Mouse (Mus musculus) midbrain, embryonic 16.5 days (tissue): ENCODE measurements around the gene Akt2. TPM values are rescaled to one million over a fixed set of nuclear protein-coding genes. Genes with fewer than 3 reads are reported as not detected.

Source experiments
- ATAC-seq: fragments of 200-750 bp; cut with Nextera tagmentation; 2 replicates; pipeline ENCODE4 v1.8.0; 2017; ENCODE audit warnings: moderate TSS enrichment
- H3K27ac ChIP-seq: fragments of 300-500 bp; sonication (generic); 2 replicates; pipeline ENCODE4 v1.5.1; 2014; ENCODE audit warnings: mild to moderate bottlenecking, low read length, mixed read lengths
- H3K27me3 ChIP-seq: fragments of 300-500 bp; sonication (generic); 2 replicates; pipeline ENCODE4 v1.6.1; 2014; ENCODE audit warnings: low read depth, low read length, mixed read lengths; ENCODE audit not compliant: control insufficient read depth, insufficient read depth
- H3K36me3 ChIP-seq: fragments of 300-500 bp; sonication (generic); 2 replicates; pipeline ENCODE4 v1.6.1; 2014; ENCODE audit warnings: mild to moderate bottlenecking, low read length, moderate library complexity, mixed read lengths; ENCODE audit not compliant: control insufficient read depth, insufficient read depth
- H3K4me1 ChIP-seq: fragments of 300-500 bp; sonication (generic); 2 replicates; pipeline ENCODE4 v1.6.1; 2014; ENCODE audit warnings: mild to moderate bottlenecking, low read length, mixed read lengths; ENCODE audit not compliant: control insufficient read depth, insufficient read depth
- H3K4me2 ChIP-seq: fragments of 300-500 bp; sonication (generic); 2 replicates; pipeline ENCODE4 v1.6.1; 2014; ENCODE audit warnings: mild to moderate bottlenecking, low read length, mixed read lengths
- H3K4me3 ChIP-seq: fragments of 300-500 bp; sonication (generic); 2 replicates; pipeline ENCODE4 v1.5.1; 2014; ENCODE audit warnings: low read depth, mild to moderate bottlenecking, low read length, moderate library complexity, mixed read lengths
- H3K9ac ChIP-seq: fragments of 300-500 bp; sonication (generic); 2 replicates; pipeline ENCODE4 v1.6.1; 2014; ENCODE audit warnings: low read depth, low read length, mixed read lengths
- H3K9me3 ChIP-seq: fragments of 300-500 bp; sonication (generic); replicated peaks from 2 replicates; pipeline ENCODE4 v1.6.1; 2014; ENCODE audit warnings: mild to moderate bottlenecking, low read length, mixed read lengths; ENCODE audit not compliant: control insufficient read depth, poor library complexity, severe bottlenecking
- WGBS: fragments of 180-500 bp; shearing (Covaris S2); extraction: QIAGEN DNeasy Blood & Tissue Kit; methylation state at CpG from one replicate; pipeline ENCODE4 v1.1.7; 2014; 5-methylcytosine and 5-hydroxymethylcytosine counted together
- polyA plus RNA-seq: library from polyadenylated mRNA; unstranded; fragments of >200 nt; fragmentation: Nextera tagmentation; extraction: Ambion mirVana; gene quantifications from 2 replicates; pipeline ENCODE4 v1.2.1, GENCODE M21; 2015

The Akt2 gene
- polyA plus RNA-seq, 1 experiment from 2014 or later: 49.9 TPM

DNA sequence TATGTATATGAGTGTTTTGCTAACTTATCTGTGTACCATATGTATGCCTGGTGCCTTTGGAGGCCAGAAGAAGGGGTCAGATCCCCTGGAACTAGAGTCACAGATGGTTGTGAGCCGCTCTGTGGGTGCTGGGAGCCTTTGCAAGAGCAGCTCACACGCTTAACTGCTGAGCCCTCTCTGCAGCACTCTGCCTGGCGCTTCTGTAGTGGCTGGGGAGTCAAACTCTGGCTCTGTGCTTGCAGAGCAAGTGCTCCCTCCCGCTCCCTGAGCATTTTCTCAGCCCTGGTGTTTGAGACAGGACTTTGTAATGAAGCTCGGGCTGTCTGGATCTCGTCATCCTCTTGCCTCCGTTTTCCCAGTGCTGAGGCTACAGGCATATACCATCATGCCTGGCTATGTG, 6.7 kb downstream of the Akt2 start:
- no peak overlapping the region for H3K9ac ChIP-seq
- no peak overlapping the region for H3K4me3 ChIP-seq
- no peak for ATAC-seq
- no peaks in the 10 kb centered on the region for H3K9me3 ChIP-seq
- 88% methylated on average over 7 of the region's 7 CpGs for WGBS
- no peaks in the 10 kb centered on the region for H3K27me3 ChIP-seq
- H3K4me2 ChIP-seq: no peak overlapping the region
- H3K36me3 ChIP-seq: no peaks in the 10 kb centered on the region
- peaks cover 10% of the 10 kb centered on the region for H3K4me1 ChIP-seq
- H3K27ac ChIP-seq: no peak overlapping the region

DNA sequence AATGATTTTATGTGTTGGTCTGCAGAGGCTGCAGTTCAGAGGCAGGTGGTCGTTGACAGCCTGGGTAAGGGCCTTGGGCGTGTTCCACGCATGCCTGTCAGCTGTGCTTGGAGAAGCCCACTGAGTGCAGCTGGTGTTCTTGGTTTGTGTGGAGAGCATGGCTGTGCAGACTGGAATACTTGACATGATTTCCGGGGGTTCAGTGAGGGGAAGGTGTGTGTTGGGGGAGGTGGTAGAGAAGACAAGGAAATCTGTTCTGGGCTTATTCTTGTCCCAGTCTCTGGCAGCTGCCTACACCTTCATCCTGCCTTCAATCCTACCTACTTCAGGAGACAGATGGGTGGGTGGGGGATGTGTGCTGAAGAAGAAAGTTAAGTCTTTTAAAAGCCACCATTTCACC, 10.3 kb downstream of the Akt2 start:
- H3K9me3 ChIP-seq: no peaks in the 10 kb centered on the region
- no peak overlapping the region for H3K4me3 ChIP-seq
- no peaks in the 10 kb centered on the region for H3K27me3 ChIP-seq
- H3K4me2 ChIP-seq: no peak overlapping the region
- H3K27ac ChIP-seq: no peak overlapping the region
- H3K36me3 ChIP-seq: no peaks in the 10 kb centered on the region
- WGBS: 69% methylated on average over 4 of the region's 4 CpGs
- H3K9ac ChIP-seq: no peak overlapping the region
- no peak for ATAC-seq
- peaks cover 2% of the 10 kb centered on the region for H3K4me1 ChIP-seq

DNA sequence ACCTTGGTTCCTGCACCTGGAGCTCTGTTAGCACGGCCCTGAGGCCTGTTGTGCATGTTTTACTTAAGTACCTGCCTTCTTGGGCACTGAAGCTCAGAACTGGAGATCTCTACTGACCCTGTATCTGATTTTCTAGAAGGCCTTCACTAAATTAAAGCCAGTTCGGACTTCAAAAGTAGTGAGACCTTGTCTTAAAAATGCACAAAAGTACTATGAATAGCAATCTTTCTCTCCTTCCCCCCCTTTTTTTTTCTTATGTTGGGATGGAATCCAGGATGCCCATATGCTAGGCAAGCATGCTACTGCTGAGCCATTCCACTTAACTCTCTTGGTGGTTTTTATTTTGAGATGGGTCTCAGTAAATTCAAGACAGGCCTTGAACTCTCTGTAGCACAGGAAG, 10.8 kb downstream of the Akt2 start:
- peaks cover 4% of the 10 kb centered on the region; the same call in 1 of the 2 replicates for H3K4me1 ChIP-seq
- no peak overlapping the region for H3K27ac ChIP-seq
- no peak overlapping the region for H3K9ac ChIP-seq
- ATAC-seq: no peak
- 81% methylated on average over 2 of the region's 2 CpGs for WGBS
- no peaks in the 10 kb centered on the region for H3K27me3 ChIP-seq
- H3K36me3 ChIP-seq: no peaks in the 10 kb centered on the region
- H3K4me2 ChIP-seq: no peak overlapping the region
- H3K9me3 ChIP-seq: no peaks in the 10 kb centered on the region
- H3K4me3 ChIP-seq: no peak overlapping the region

DNA sequence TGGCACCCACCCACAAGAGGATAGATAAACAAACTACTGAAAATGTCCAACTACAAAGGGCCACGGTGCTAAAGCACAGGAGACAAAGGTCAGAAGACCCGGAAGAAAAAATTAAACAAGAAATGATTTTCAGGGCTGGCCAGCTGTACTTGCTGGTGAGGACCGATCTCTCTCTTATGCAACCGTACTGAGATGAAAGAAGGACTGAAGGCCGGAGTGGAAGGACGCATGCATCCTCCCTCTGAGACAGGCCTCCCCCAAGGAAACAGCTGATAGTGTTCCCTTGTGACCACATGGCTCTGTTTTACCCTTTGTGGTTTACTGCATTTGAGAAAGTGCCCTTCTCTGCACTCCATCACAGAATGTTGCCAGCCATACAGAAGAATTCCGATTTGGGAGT, 11.5 kb downstream of the Akt2 start:
- Histone ChIP-seq H3K4me2 (no peak overlapping the region), H3K9me3 (no peaks in the 10 kb centered on the region), H3K27ac (no peak overlapping the region), H3K4me1 (peaks cover 4% of the 10 kb centered on the region; the same call in 1 of the 2 replicates), H3K27me3 (no peaks in the 10 kb centered on the region), H3K36me3 (no peaks in the 10 kb centered on the region), H3K9ac (no peak overlapping the region), H3K4me3 (no peak overlapping the region)
- WGBS: 84% methylated on average over 7 of the region's 7 CpGs
- no peak for ATAC-seq

DNA sequence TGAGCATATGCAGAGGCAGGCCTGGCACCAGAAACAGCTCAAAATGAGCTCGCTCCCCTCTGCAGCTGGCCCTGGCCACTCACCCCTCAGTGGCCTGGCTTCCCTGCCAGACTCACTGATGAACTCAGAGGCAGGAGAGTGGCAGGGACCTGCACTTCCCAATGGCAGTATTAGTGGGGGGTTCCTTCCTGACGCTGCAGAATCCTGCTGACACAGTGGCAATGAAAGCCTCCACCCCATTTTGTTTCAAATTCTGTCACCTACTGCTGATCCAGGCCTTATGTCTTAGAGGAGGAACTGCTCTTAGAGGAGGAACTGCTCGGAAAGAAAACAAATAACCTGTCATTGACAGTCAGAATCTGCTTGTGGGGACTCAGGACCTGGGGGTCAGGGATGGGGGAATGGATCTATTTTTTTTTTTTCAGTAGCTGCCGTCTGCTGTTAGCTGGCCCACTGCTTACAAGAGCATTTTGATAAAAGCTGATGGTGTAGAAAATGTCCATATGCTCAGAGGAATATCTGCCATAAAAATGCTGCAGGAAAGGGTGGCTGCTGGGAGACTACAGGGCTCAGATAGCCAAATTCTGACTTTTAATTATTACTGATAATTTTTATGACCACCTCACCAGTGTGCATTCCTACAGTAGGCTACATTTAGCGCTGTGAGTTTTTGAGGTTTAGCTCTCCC, 13.5 kb downstream of the Akt2 start:
- Histone ChIP-seq H3K27me3 (no peaks in the 10 kb centered on the region), H3K4me2 (no peak overlapping the region), H3K36me3 (no peaks in the 10 kb centered on the region), H3K27ac (no peak overlapping the region), H3K4me3 (no peak overlapping the region), H3K4me1 (peaks cover 4% of the 10 kb centered on the region; the same call in 1 of the 2 replicates), H3K9me3 (no peaks in the 10 kb centered on the region), H3K9ac (peak overlapping the region; percentile 8; the same call in 1 of the 2 replicates)
- no peak for ATAC-seq
- WGBS: 52% methylated on average over 5 of the region's 5 CpGs

DNA sequence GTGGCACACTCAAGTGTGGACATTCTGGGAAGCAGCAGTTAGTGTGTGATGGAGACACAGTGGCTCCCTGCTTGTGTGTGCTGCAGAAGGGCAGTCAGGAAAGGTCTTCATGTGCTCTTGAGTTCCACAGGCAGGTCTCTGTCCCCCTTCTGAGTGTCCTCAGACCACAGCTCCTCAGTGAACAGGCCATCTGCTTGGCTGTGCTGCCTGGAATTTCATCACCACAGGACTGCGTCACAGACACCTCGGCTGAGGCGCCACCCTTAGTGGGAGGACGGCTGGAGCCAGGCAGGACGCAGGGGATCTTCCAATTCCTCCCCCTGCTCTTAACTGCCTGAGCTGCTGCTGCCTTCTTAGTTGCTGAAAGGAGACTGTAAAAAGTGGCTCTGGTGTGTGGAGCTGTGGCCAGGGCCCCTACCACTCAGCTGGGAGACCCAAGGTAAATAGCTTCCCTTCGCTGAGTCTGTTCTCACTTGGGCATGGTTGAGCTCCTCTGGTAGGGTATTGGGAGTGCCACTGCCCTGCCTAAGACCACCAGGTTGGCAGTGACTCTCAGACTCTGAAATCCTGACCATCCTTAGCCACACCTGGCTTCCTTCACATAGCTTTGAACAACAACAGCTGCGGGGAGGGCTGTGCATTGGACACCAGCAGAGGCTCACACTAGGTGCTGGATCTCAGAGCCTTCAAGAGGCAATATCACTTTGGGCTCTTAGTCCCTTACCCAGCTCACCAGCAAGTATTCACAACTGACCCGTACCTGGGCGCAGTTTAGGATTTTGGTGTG, 14.3 kb downstream of the Akt2 start:
- no peak overlapping the region for H3K27ac ChIP-seq
- no peak overlapping the region for H3K4me2 ChIP-seq
- no peak overlapping the region for H3K4me3 ChIP-seq
- H3K4me1 ChIP-seq: peaks cover 4% of the 10 kb centered on the region; the same call in 1 of the 2 replicates
- 74% methylated on average over 9 of the region's 9 CpGs for WGBS
- 0 out of 2 replicates have a peak overlapping the region, but pooled peaks have one; percentile 5 for H3K9ac ChIP-seq
- no peaks in the 10 kb centered on the region for H3K9me3 ChIP-seq
- H3K36me3 ChIP-seq: no peaks in the 10 kb centered on the region; the same call in 1 of the 2 replicates
- ATAC-seq: no peak
- no peaks in the 10 kb centered on the region for H3K27me3 ChIP-seq

DNA sequence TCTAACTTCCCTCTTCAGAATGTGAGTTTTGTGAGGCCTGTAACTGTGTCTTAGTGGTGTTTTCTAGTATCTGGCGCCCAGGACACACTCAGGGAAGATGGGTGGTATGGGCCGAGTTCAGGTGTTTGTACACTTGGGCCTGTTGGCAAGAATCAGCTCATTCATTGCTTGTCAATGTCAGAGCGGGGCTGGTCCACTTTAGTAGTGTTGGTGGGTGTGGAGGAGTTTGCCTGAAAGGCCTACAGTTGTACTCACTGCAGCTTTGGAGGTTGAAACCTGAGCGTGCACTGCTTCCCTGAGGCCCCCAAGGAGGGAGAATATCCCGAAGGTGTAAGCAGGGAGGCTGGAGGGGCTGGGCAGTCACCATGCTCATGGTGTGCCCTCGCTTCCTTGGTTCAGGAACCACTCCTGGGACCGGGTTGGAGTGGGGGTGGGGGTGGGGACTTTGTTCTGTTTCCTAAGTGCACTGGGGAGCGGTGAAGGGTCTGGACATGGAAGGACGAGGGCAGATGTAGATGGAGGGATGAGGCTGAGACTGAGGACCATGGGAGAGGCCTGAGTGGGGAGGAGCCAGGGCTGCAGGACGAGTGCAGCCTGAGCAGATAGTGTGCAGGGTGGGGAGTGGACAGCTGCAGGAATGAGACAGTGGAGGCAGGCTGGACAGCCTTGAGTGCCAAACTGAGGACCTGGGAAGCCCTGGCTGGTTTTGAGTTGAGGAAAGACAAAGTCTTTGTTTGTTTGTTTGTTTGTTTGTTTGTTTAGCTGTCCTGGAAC, 15.3 kb downstream of the Akt2 start:
- no peaks in the 10 kb centered on the region for H3K9me3 ChIP-seq
- H3K4me3 ChIP-seq: no peak overlapping the region
- H3K36me3 ChIP-seq: no peaks in the 10 kb centered on the region; the same call in 1 of the 2 replicates
- H3K9ac ChIP-seq: no peak overlapping the region
- no peak overlapping the region for H3K27ac ChIP-seq
- H3K4me1 ChIP-seq: peaks cover 4% of the 10 kb centered on the region; the same call in 1 of the 2 replicates
- 75% methylated on average over 10 of the region's 10 CpGs for WGBS
- H3K4me2 ChIP-seq: no peak overlapping the region
- no peak for ATAC-seq
- H3K27me3 ChIP-seq: no peaks in the 10 kb centered on the region

DNA sequence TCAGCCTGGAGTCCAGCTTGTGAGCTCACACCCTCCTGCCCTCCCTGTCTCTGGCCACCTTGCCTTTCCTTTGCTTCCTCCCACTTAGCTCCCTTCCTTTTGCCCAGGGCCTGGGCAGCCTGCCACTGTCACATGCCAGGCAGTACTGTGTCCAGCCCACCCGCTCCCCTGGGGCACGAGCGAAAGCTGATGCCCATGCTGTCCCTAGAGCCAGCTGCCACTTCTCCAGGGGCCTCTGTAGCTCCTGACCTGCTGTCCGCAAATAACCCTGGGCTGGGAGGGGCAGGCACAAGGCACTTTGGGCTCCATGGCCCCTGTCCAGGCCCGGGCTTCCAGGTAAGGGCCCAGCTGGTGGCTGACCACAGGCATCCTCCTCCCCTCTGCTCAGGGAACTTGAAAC, 16.2 kb downstream of the Akt2 start:
- ATAC-seq: peak; percentile 23; the same call in 1 of the 2 replicates
- Histone ChIP-seq H3K36me3 (no peaks in the 10 kb centered on the region; the same call in 1 of the 2 replicates), H3K9ac (no peak overlapping the region), H3K27ac (no peak overlapping the region), H3K4me3 (no peak overlapping the region), H3K4me2 (no peak overlapping the region), H3K27me3 (no peaks in the 10 kb centered on the region), H3K9me3 (no peaks in the 10 kb centered on the region), H3K4me1 (peaks cover 4% of the 10 kb centered on the region; the same call in 1 of the 2 replicates)
- 84% methylated on average over 5 of the region's 5 CpGs for WGBS
